Mouse (Mus musculus): ENCODE measurements around the gene Wdr70. TPM values are rescaled to one million over a fixed set of nuclear protein-coding genes. Genes with fewer than 3 reads are reported as not detected.
A peak's percentile ranks its signal among the peaks of the same experiment; 100 is the strongest.

Gene Wdr70
- 8.8 and 13.5 TPM in 2 replicates for polyA plus RNA-seq (2012; rRNA removed)

DNA sequence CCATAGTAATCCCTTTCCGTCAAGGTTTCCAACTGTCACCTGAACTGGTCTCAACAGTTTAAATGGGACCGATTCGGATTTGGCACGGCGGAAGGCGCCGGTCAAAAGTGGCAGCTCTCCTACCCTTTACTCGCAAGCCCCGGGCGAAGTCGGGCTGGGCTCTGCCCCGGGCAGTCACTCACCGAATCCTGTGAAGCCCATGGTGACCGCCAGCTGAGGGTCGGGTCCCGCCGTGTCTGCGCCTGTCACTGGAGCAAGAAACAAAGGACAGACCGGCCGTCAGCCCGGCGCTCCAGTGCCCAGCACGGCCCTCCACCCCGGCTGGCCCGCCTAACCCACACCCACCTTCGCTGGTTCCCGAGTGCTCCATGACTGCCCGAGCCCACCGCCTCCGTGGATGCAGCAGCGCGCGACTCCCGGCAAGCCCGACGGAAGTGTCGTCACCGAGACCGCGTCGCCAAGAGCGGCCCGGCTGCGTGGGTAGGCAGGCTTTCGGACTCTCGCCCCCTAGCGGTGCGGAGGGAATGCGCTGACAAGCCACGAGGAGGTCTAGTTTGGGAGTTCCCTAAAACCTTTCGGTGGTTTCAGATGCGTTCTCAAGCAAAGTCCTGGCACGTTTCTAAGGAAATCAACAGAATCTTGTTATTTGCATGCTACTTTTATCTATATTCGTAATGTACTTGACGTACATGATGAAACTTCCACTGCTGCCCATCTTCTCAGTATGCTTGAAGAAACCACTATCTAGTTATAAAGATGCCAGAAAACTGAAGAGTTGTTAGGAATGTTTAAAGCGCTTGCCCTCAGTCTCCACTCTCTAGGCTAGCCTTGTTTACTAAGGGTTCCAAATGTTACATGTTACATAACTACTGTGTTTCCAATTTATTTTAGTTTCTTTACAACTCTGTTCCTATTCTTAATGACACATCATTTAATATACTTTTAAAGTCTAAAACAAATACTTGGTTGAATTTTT lies at the start of gene Wdr70:
Gene Wdr70, minus strand, starts transcription at position 436 of the 976 bp plus-strand sequence.
- no peaks in the 10 kb centered on the region for H3K36me3 ChIP-seq (ENCODE audit: control insufficient read depth, insufficient read depth, low read length)
- 2% methylated on average over 56 of the region's 56 CpGs for WGBS
- H3K27me3 ChIP-seq (replicated peaks; ENCODE audit: control insufficient read depth, insufficient read depth, low read length), result no peaks in the 10 kb centered on the region
- peak; percentile 97 for DNase-seq
- peak within 1 kb of the TSS; percentile 98 for H3K4me3 ChIP-seq (ENCODE audit: insufficient read depth, low read depth, low read length)
- no peak within 1 kb of the TSS for H3K27ac ChIP-seq (ENCODE audit: insufficient read depth, low read depth, low read length)
- peaks cover 2% of the 10 kb centered on the region; the same call in 1 of the 2 replicates for H3K4me1 ChIP-seq (ENCODE audit: control insufficient read depth, insufficient read depth, low read length)
- TF ChIP-seq POLR2A (IDR thresholded peaks at IDR 0.05; ENCODE audit: low read depth, low read length) (peak; percentile 67), CTCF (conservative IDR thresholded peaks at IDR 0.05; ENCODE audit: insufficient read depth, insufficient read length, low read depth, low read length) (peak; percentile 93)

DNA sequence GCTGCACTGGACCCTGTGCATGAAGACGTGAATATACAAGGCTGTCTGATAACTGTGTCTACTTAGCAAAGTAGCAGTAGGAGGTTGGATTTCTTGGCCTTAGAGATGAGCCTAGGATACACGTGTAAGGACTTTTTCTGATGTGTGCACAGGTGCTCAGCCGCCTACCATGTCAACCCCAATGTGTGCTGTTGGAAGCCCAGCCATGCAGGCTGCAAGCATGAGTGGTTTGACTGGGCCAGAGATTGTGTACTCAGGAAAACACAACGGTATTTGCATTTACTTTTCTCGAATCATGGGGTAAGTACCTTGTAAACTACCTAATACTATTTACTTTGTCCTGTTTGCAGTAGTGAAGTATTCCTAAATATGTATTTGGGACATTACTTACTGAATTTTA lies 36.6 kb upstream of the Wdr70 start:
- no peak for DNase-seq
- no peaks in the 10 kb centered on the region; the same call in none of the 2 replicates for H3K36me3 ChIP-seq (ENCODE audit: control insufficient read depth, insufficient read depth, low read length)
- H3K27ac ChIP-seq (ENCODE audit: insufficient read depth, low read depth, low read length), result no peak overlapping the region
- WGBS, result 94% methylated on average over 5 of the region's 5 CpGs
- no peaks in the 10 kb centered on the region for H3K4me1 ChIP-seq (ENCODE audit: control insufficient read depth, insufficient read depth, low read length)
- H3K4me3 ChIP-seq (ENCODE audit: insufficient read depth, low read depth, low read length), result no peak overlapping the region
- H3K27me3 ChIP-seq (replicated peaks; ENCODE audit: control insufficient read depth, insufficient read depth, low read length), result no peaks in the 10 kb centered on the region
- TF ChIP-seq CTCF (conservative IDR thresholded peaks at IDR 0.05; ENCODE audit: insufficient read depth, insufficient read length, low read depth, low read length), result no peak
- no peak for TF ChIP-seq POLR2A (IDR thresholded peaks at IDR 0.05; ENCODE audit: low read depth, low read length)

DNA sequence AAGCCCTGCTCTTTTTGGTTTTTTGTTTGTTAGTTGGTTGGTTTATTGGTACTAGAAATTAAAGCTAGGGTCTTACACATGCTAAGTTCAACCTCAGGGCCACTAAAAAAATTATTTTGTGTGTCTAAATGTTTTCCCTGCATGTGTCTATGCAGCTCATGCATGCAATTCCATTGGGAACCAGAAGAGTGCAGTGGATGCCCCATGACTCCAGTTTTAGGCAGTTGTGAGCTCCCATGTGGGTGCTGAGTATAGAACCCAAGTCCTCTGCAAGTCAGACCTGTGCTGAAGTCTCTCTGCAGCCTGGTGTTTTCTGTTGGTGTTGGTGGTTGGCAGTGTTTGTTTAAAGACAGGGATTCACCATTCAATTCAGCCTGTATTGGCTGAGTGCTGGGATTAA lies 32.8 kb upstream of the Wdr70 start:
- H3K36me3 ChIP-seq (ENCODE audit: control insufficient read depth, insufficient read depth, low read length), result peaks cover 1% of the 10 kb centered on the region; the same call in 1 of the 2 replicates
- no peak overlapping the region for H3K27ac ChIP-seq (ENCODE audit: insufficient read depth, low read depth, low read length)
- no peaks in the 10 kb centered on the region for H3K27me3 ChIP-seq (replicated peaks; ENCODE audit: control insufficient read depth, insufficient read depth, low read length)
- no peak for DNase-seq
- no peaks in the 10 kb centered on the region for H3K4me1 ChIP-seq (ENCODE audit: control insufficient read depth, insufficient read depth, low read length)
- H3K4me3 ChIP-seq (ENCODE audit: insufficient read depth, low read depth, low read length), result no peak overlapping the region
- TF ChIP-seq POLR2A (IDR thresholded peaks at IDR 0.05; ENCODE audit: low read depth, low read length) (no peak), CTCF (conservative IDR thresholded peaks at IDR 0.05; ENCODE audit: insufficient read depth, insufficient read length, low read depth, low read length) (no peak)

DNA sequence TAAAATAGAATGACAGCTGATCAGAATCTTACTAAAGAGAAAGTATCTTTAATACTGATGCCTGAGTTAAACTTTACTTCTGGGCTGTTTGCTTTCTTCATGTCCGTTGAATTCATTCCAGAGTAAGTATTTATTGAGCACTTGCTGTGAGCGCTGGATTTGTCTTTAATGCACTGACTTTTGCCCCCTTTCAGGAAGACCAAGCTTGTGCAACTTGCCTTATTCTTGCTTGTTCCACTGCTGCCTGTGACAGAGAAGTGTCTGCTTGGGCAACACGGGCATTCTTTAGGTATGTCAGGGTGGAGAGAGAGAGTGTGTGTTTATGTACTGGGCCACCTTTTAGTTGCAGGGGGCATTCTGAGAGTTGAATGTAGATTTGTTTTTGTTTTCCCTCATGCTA lies 32.3 kb upstream of the Wdr70 start:
- Histone ChIP-seq H3K27ac (ENCODE audit: insufficient read depth, low read depth, low read length) (no peak overlapping the region), H3K27me3 (replicated peaks; ENCODE audit: control insufficient read depth, insufficient read depth, low read length) (no peaks in the 10 kb centered on the region), H3K4me3 (ENCODE audit: insufficient read depth, low read depth, low read length) (no peak overlapping the region), H3K4me1 (ENCODE audit: control insufficient read depth, insufficient read depth, low read length) (no peaks in the 10 kb centered on the region), H3K36me3 (ENCODE audit: control insufficient read depth, insufficient read depth, low read length) (peaks cover 1% of the 10 kb centered on the region; the same call in 1 of the 2 replicates)
- TF ChIP-seq CTCF (conservative IDR thresholded peaks at IDR 0.05; ENCODE audit: insufficient read depth, insufficient read length, low read depth, low read length) (no peak), POLR2A (IDR thresholded peaks at IDR 0.05; ENCODE audit: low read depth, low read length) (no peak)
- DNase-seq, result no peak
- 94% methylated on average over 3 of the region's 3 CpGs for WGBS

DNA sequence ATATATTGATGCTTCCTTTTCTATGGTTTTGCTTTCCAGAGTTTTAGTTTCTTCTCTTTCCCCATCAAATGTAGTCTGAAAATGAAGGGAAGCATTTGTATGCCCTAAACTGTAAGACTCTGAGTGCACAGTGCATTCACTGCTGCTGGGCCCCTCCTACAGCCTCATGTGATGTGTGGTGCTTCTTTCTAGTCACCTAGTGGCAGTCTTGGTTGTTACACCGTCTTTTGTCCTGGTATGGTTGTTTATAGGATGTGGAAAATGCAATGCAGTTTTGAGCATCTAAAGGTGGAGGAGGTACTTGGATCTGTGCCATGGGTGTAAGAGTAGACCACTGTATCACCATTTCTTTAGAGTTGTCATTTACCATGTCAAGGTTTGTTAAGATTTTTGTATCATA lies 30.3 kb upstream of the Wdr70 start:
- Histone ChIP-seq H3K36me3 (ENCODE audit: control insufficient read depth, insufficient read depth, low read length) (peaks cover 4% of the 10 kb centered on the region), H3K4me1 (ENCODE audit: control insufficient read depth, insufficient read depth, low read length) (no peaks in the 10 kb centered on the region), H3K27me3 (replicated peaks; ENCODE audit: control insufficient read depth, insufficient read depth, low read length) (no peaks in the 10 kb centered on the region), H3K27ac (ENCODE audit: insufficient read depth, low read depth, low read length) (no peak overlapping the region), H3K4me3 (ENCODE audit: insufficient read depth, low read depth, low read length) (no peak overlapping the region)
- TF ChIP-seq CTCF (conservative IDR thresholded peaks at IDR 0.05; ENCODE audit: insufficient read depth, insufficient read length, low read depth, low read length), result no peak
- TF ChIP-seq POLR2A (IDR thresholded peaks at IDR 0.05; ENCODE audit: low read depth, low read length), result no peak
- WGBS, result 64% methylated on average over 1 of the region's 1 CpGs
- no peak for DNase-seq

DNA sequence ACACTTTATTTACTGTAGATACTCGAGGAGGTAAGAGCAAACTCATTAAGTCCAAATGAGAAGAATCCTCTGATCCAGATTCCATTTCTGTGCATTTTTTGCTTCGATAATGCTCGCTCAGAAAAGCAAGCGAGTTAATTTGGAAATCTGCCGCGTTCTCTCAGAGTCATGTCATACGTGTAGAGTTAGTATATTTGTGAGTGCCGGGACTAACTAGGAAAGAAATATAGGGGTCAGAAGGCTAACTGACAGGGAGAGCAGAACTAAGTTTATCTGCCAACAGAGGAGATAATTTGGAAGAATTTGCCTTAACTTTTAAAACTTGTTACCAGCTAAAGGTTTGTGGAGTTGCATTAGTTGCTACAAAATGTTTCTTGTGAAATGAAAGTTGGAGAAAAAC lies 10.8 kb upstream of the Wdr70 start:
- TF ChIP-seq POLR2A (IDR thresholded peaks at IDR 0.05; ENCODE audit: low read depth, low read length) (no peak), CTCF (conservative IDR thresholded peaks at IDR 0.05; ENCODE audit: insufficient read depth, insufficient read length, low read depth, low read length) (no peak)
- Histone ChIP-seq H3K4me3 (ENCODE audit: insufficient read depth, low read depth, low read length) (0 out of 2 replicates have a peak overlapping the region, but pooled peaks have one; percentile 78), H3K4me1 (ENCODE audit: control insufficient read depth, insufficient read depth, low read length) (no peaks in the 10 kb centered on the region; the same call in 1 of the 2 replicates), H3K27me3 (replicated peaks; ENCODE audit: control insufficient read depth, insufficient read depth, low read length) (no peaks in the 10 kb centered on the region), H3K27ac (ENCODE audit: insufficient read depth, low read depth, low read length) (no peak overlapping the region), H3K36me3 (ENCODE audit: control insufficient read depth, insufficient read depth, low read length) (peaks cover 2% of the 10 kb centered on the region; the same call in 1 of the 2 replicates)
- 1% methylated on average over 8 of the region's 8 CpGs for WGBS
- DNase-seq, result no peak
